Mouse (Mus musculus): ENCODE results near the gene Gm30191.

Gm30191 gene

DNA sequence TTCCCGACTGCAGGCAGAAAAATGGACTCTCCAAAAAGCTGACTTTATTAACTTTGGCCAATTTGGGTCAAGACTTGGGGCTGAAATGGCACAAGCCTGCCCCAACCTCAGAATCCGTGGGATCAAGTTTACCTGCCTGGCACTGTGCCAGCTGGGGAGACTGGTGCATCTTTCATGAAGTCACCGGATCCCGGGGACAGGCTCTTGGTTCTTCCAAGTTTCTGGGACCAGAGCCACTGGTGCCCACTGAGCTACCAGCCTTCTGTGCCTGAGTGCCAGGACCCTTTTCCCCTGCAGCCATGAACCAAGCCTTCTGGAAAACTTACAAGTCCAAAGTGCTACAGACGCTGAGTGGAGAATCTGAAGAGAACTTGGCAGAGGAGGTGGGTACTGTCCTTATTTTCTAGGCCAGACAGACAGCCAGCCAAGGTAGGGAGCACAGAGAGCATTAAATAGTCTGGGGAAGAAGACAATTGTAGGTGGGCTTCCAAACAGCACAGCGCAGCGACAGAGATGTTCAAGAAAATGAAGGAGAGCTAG lies at the start of gene Gm30191:
Gene Gm30191 (plus strand): TSS at position 217 of the 540 bp plus-strand sequence.
- DNase-seq = no peak

DNA sequence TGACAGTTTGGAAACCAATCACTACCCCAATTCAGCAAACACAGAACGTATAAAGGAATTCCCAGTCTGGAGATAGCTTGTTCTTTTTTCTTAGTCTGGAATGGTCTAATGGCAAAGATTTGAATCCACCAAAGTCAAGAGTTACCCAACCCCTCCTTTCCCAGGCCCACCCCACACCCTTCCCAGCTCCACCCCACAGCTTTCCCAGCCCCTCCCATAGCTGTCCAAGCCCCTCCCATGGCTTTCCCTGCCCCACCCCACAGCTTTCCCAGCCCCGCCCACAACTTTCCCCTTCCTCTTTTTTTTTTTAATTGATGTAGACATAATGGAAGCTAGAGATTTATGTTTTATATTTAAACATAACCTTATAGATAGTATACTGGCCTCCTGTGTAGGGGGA lies 47.4 kb upstream of the Gm30191 start:
- no peak for DNase-seq

DNA sequence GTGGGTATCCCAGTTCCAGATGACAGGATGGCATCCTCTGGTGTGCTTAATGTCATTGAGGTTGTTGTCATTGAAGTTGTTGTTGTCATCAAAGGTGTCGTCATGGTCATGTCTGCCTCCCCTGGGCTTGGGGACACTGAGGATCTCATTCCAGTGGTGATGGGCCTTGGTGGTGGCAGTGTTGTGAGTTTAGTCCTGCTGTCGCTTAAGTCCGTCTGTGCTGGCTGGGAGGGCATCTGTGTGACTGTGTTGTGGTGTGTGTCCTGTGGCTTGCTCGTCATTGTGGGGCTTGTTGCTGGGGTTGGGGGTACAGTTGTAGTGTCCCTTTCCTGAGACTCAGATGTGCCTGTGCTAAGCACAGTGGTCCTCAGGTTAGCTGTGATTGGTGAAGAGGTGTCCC lies 43.8 kb upstream of the Gm30191 start, which contains the start of gene Gm7534:
Gene Gm7534 (minus strand): TSS at position 101 of the 400 bp plus-strand sequence.
- no peak for DNase-seq

DNA sequence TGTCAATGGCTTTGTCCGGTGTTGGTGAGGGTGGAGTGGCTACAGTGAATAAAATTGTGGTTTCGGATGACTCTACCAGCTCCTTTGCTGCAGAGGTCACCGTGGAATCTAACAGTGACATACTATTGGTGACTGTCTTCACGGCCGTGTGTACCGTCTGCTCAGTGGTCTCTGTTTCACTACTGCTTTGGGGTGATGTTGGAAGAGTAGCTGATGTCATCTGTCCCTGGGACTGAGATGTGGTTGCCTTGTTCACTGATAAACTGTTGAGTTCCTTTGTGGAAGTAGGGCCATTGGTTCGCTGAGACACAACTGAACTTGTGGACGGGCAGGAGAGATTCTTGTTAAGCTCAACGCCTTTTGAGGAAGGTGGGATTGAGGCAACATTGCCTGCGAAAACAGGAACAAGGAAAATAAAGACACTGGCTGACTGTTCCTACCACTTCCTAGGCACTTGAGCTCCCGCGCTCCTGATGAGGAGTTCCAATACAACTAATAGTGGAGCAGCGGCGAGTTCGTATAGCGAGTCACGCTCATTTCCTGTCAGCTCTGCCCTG lies 43.3 kb upstream of the Gm30191 start:
- no peak for DNase-seq

DNA sequence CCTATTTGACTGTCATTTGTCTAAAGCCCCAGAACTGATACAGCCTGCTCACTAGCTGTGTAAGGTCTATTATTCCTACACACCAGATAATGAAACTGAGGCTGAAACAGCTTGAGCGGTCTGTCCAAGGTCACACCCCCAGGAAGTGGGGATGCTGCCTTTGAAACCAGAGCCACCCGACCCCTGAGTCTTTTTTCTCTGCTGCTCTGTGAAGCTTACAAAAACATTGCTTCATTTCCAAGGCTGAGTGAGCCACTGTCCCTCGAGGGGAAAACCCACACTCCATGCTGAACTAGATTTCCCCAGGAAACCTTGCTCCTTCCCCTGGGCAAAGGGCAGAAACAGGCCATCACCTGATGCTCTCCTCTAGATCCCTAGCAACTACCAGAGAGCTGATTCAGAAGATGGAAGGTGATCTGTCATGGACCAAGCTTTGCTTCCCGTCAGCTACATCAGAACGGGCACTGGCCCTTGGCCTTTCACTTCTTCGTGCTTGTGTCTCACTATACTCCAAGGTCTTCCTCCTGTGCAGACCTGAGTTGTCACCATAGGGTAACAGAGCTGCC lies 40.2 kb upstream of the Gm30191 start:
- DNase-seq = no peak

- DNase-seq = no peak
These were observed 23.7 kb upstream of the Gm30191 start for GRCm38 (mm10) chr4:134222793-134223600.

- DNase-seq = no peak
These were observed 19.5 kb upstream of the Gm30191 start, which contains the start of gene Catsper4 for GRCm38 (mm10) chr4:134227194-134227593. TSS of gene Catsper4 (minus strand) at chr4:134227383.

DNA sequence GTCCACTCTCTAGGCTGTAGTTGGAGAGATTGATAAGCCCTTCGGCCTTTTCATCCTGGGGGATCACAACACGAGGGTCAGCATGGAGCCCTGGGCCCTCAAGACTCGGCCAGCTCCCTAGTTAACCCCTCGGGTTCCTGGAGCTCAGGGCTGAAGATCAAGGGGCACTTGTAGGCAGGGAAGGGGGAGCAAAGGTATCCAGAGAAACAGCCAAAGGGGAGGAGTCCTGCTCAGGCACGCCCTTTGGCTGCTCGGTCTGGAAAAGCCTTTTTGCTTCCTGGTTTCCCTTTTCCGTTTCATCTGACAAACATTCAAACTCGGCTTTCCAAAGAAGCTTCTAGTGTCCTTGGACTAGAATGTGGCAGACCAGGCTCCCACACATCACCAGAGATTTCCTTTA lies 16.3 kb upstream of the Gm30191 start:
- no peak for DNase-seq

DNA sequence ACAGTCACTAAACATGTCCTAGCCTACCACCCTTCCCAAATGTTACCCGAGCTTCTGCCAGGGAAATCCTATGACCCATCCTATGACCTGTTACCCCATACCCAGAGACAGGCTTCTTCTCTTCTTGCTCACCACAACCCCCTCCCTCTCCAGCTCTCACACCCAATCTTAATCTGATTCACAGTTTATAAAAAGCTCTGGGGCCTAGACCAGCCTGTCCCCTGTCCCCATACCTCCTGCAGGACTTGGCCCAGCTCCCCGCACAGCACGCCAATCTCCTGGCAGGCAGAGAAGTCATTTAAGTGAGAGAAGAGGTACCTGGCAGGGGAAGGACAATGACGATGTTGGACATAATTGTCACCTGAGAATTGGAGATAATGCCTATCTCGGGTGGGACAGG lies 11.9 kb upstream of the Gm30191 start:
- DNase-seq = no peak

DNA sequence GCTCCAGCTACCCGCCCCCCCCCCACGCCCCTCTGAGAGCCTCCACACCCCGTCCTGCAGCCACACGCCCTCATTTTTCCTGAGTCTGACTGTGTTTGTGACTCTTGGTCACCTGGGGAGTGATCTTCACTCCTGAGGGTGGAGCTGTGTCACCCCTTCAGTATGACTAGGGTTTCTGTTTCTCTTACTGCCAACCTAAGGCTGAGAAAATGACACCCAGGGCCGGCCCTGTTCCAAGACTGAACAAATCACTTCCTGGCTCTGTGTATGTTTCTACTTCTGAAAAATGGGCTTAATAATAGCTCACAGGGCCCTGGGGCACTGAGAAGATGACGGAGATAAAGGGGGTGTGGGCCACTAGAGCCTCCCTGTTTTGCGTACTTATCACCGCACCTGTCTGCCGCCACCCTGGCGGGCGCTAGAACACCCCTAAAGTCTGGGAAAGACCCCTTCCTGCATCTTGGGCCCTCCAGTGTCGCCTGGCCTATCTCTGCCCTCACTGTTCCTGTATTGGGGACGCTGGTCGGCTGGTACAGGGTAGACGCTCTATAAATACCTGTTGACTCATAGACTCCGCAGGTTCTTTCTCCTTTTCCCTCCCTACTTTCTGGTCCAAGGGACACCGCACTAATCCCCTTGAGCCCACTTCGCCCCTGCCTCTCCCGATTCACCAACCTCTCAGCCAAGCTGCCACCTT lies 9.0 kb upstream of the Gm30191 start:
- DNase-seq = no peak

GRCm38 (mm10) chr4:134238279-134238651 lies 8.5 kb upstream of the Gm30191 start, which contains the start of gene Cnksr1:
TSS of gene Cnksr1 (minus strand) at chr4:134238399.
- peak in 1 of 2 experiments; percentile 13 for DNase-seq

DNA sequence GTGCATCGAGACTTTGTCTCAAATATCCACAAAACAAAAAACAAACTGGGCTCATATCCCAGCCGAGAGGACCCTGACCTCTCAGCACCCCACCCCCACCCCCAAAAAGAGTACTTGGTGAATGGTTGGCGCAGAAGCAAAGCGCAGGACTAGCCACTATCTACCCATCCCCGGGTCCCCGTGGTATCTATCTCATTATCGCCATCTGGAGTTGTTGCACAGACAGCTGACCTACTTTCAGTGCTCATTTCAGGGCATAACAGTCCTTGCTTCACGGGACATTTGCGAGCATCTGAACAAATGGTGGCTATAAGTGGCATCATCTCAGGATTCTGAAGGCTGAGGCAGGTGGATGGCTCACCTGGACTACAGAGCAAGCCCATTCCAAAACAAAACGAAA lies 8.0 kb upstream of the Gm30191 start:
- DNase-seq = no peak

- DNase-seq = no peak
These were observed 3.1 kb upstream of the Gm30191 start, which contains the start of gene E130218I03Rik for GRCm38 (mm10) chr4:134243516-134244250. TSS of gene E130218I03Rik (plus strand) at chr4:134243662.

DNA sequence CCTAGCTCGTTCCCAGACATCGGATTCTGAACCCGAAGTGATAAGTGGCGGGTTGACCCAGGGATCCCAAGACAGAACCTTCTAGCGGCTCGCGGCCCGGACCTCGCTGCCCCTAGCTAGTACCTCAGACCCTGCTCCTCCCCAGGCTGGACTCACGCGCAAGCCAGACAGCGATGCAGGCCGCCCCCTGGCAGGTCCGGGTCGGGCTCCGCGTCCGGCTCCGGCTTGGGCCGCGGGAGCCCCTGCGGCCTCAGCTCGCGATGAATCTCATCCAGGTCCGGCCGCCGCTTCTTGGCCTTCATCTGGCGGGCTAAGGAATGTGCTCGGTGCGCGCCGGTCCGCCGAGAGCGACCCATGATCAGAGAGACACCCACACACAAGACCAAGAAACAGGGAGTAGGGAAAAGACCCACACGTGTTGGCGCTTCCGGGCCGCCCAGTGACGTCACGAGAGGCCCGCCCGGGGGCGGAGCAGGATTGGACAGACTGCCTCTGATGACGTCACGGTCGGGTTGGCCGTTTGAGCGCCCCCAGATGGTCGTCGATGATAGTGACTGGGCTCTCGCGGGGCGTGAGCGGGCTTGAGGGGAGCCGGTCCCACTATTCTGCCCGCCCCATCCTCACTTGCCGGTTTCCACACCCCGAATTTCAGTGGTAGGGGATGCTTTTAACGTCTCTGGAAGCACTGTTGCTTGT lies 1.4 kb upstream of the Gm30191 start, which contains the start of gene Zfp593:
Gene Zfp593 (minus strand): TSS at position 445 of the 696 bp plus-strand sequence.
- DNase-seq = peak; percentile 87 to 92

- no peak for DNase-seq
These were observed 479 bp upstream of the Gm30191 start for GRCm38 (mm10) chr4:134246256-134246655.

GRCm38 (mm10) chr4:134249651-134250050 lies 2.9 kb downstream of the Gm30191 start:
- DNase-seq = peak; percentile 24 to 33

GRCm38 (mm10) chr4:134250116-134250929 lies 3.6 kb downstream of the Gm30191 start:
- no peak for DNase-seq

DNA sequence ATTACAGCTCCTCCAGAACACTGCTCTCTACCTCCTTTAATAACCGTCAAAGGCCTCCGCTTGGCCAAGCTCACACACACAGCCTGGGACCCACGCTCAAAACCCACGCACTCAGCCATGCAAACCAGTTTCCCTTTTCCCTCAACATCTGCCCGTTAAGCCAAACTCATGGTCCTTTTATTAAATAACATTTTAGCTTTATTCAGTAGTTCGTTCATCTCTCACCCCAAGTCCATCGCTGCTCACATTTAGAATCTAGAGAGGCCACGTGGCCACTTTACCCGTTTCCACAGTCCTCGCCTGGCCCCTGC lies 4.2 kb downstream of the Gm30191 start:
- no peak for DNase-seq

DNA sequence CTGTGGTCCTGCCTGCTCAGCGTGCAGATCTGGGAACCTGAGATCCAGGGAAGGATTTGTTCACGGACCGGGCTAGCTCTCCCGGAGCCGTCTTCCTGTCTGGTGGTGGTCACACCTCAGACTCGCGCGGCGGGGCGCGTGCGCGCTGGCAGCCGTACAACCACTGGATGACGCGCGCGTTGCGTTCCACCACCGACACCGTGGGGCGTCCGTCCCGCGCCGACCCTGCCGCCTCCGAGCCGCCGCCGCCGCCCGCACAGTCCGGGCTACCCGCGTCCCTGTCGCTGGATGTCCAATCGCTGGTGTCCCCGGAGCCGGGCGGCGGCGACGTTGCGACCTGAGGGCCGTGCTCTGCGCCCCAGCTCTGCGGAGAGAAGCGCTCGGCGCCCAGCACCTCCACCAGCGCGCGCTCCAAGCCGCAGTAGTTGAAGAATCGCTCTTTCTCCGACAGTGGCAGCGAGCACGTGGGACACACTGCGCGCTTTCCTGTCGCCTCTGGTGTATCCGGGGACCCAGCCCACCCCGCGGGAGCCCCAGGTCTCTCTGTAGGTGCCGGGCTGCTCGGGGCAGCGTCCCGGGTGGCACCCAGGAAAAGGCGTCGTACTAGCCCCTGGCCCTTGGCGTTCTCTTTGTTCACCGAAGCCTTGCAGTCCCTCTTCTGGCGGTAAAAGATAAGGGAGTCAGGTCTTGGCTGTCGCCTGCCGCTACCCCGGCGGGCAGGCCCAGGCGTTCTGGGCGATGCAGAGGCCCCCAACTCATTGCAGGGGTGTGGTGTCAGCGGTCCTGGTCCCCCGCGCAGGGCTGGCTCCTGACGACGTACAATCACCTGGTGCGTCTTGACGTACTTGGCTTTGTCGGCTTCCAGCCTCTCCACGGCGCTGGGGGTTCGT lies 4.8 kb downstream of the Gm30191 start:
- no peak for DNase-seq
